Mouse (Mus musculus): ENCODE measurements around the gene Btbd10. TPM values are rescaled to one million over a fixed set of nuclear protein-coding genes. Genes with fewer than 3 reads are reported as not detected.

The Btbd10 gene
- total RNA-seq, 2 experiments from 2014 or later = 86.6 to 90.3 TPM

- no peak for DNase-seq (ENCODE audit: low spot score in 2 of 2)
Measured at GRCm38 (mm10) chr7:113297813-113298212, 71.4 kb downstream of the Btbd10 start.

GRCm38 (mm10) chr7:113295077-113295890 is 73.9 kb downstream of the Btbd10 start:
- no peak for DNase-seq (ENCODE audit: low spot score in 2 of 2)

GRCm38 (mm10) chr7:113294598-113294997 is 74.6 kb downstream of the Btbd10 start:
- DNase-seq (ENCODE audit: low spot score in 2 of 2) = no peak

GRCm38 (mm10) chr7:113292193-113292592 is 77.0 kb downstream of the Btbd10 start:
- DNase-seq (ENCODE audit: low spot score in 2 of 2) = no peak

GRCm38 (mm10) chr7:113291741-113292140 is 77.5 kb downstream of the Btbd10 start:
- no peak for DNase-seq (ENCODE audit: low spot score in 2 of 2)

GRCm38 (mm10) chr7:113289211-113289610 is 80.0 kb downstream of the Btbd10 start:
- peak in 1 of 2 experiments; percentile 28 for DNase-seq (ENCODE audit: low spot score in 2 of 2)

GRCm38 (mm10) chr7:113285405-113285804 is 83.8 kb downstream of the Btbd10 start:
- DNase-seq (ENCODE audit: low spot score in 2 of 2) = no peak

GRCm38 (mm10) chr7:113279246-113279645 is 89.9 kb downstream of the Btbd10 start:
- no peak for DNase-seq (ENCODE audit: low spot score in 2 of 2)

- DNase-seq (ENCODE audit: low spot score in 2 of 2) = no peak
Measured at GRCm38 (mm10) chr7:113278493-113278892, 90.7 kb downstream of the Btbd10 start.

- DNase-seq (ENCODE audit: low spot score in 2 of 2) = no peak
Measured at GRCm38 (mm10) chr7:113277245-113277644, 91.9 kb downstream of the Btbd10 start.

GRCm38 (mm10) chr7:113272338-113272997 is 96.7 kb downstream of the Btbd10 start:
- DNase-seq (ENCODE audit: low spot score in 2 of 2) = no peak

- no peak for DNase-seq (ENCODE audit: low spot score in 2 of 2)
Measured at GRCm38 (mm10) chr7:113270991-113271390, 98.2 kb downstream of the Btbd10 start.

GRCm38 (mm10) chr7:113270551-113270950 is 98.6 kb downstream of the Btbd10 start:
- DNase-seq (ENCODE audit: low spot score in 2 of 2) = no peak

GRCm38 (mm10) chr7:113269921-113270320 is 99.3 kb downstream of the Btbd10 start:
- no peak for DNase-seq (ENCODE audit: low spot score in 2 of 2)

GRCm38 (mm10) chr7:113269081-113269480 is 100.1 kb downstream of the Btbd10 start:
- DNase-seq (ENCODE audit: low spot score in 2 of 2) = no peak

GRCm38 (mm10) chr7:113268287-113268686 is 100.9 kb downstream of the Btbd10 start:
- peak; percentile 56 to 78 for DNase-seq (ENCODE audit: low spot score in 2 of 2)

Other genes with a start within 250 kb of the Btbd10 start
- gene Arntl, start 161.9 kb downstream of the Btbd10 start, total RNA-seq (2021) = 10 to 100 TPM; 47.4 to 54.1 TPM
- gene Pth, start 19.2 kb upstream of the Btbd10 start, total RNA-seq (2021) = not detected
- gene Far1, start 144.4 kb upstream of the Btbd10 start, total RNA-seq (2021) = 100 to 1,000 TPM; 105 to 111 TPM